In genomic region chr6:23936414-23936813, GRCm38 (mm10) we compare ENCODE assay signal across 37 mouse cellular contexts. TPM values are rescaled to one million over a fixed set of nuclear protein-coding genes. Genes with fewer than 3 reads are reported as not detected.
A peak's percentile ranks its signal among the peaks of the same experiment; 100 is the strongest.
DNase-seq lines count a peak whose midpoint lies in the region; ATAC-seq and TF ChIP-seq lines count a peak whose summit lies in the region.
"Had no signal": no experiment of that assay in that cellular context is flagged by ENCODE, and none has a peak within 500 bp of the region (broad histone marks: within the 10 kb centered on the region; RNA-seq: fewer than 3 reads in every experiment).

No protein-coding gene starts in this region.

- TF ChIP-seq CTCF in forebrain, postnatal 0 days (IDR thresholded peaks at IDR 0.05; ENCODE audit: low read depth) = no peak

- no peak for ATAC-seq in forebrain, embryonic 14.5 days
- ATAC-seq in forebrain, postnatal 0 days = no peak
- ATAC-seq in midbrain, embryonic 12.5 days (ENCODE audit: low FRiP score, low read depth) = peak; percentile 65; the same call in 1 of the 2 replicates
- ATAC-seq in activated CD4-positive, CD25-positive, alpha-beta regulatory T cell, adult 4 months = no peak
- ATAC-seq: forebrain, embryonic 13.5 days; intestine, embryonic 15.5 days; Patski had no signal

- WGBS in forebrain, embryonic 14.5 days = 9% methylated on average over 4 of the region's 4 CpGs
- WGBS in forebrain, postnatal 0 days = 21% methylated on average over 4 of the region's 4 CpGs
- 28% methylated on average over 4 of the region's 4 CpGs for WGBS in midbrain, embryonic 12.5 days
- 23% methylated on average over 4 of the region's 4 CpGs for WGBS in midbrain, embryonic 10.5 days

- no peak overlapping the region for H3K9ac ChIP-seq in forebrain, embryonic 14.5 days (ENCODE audit: low read length)
- H3K9ac ChIP-seq in forebrain, postnatal 0 days = no peak overlapping the region
- H3K9ac ChIP-seq in midbrain, embryonic 12.5 days (replicated peaks) = no peak overlapping the region
- H3K9ac ChIP-seq: embryonic facial prominence, embryonic 12.5 days; forebrain, embryonic 13.5 days; hindbrain, embryonic 15.5 days; intestine, embryonic 15.5 days; limb, embryonic 12.5 days; liver, embryonic 15.5 days; lung, embryonic 14.5 days; neural tube, embryonic 12.5 days; stomach, embryonic 15.5 days had no signal

- H3K4me1 ChIP-seq in forebrain, embryonic 14.5 days (ENCODE audit: control insufficient read depth, insufficient read depth, low read length) = peaks cover 8% of the 10 kb centered on the region; the same call in 1 of the 2 replicates
- no peaks in the 10 kb centered on the region for H3K4me1 ChIP-seq in forebrain, postnatal 0 days (ENCODE audit: insufficient read depth)
- peaks cover 6% of the 10 kb centered on the region; the same call in 1 of the 2 replicates for H3K4me1 ChIP-seq in midbrain, embryonic 12.5 days
- peaks cover 10% of the 10 kb centered on the region for H3K4me1 ChIP-seq in midbrain, embryonic 10.5 days
- H3K4me1 ChIP-seq: embryonic facial prominence, embryonic 12.5 days; hindbrain, embryonic 15.5 days; intestine, embryonic 15.5 days; liver, embryonic 15.5 days; neural tube, embryonic 12.5 days; stomach, embryonic 15.5 days had no signal

- H3K9me3 ChIP-seq in forebrain, embryonic 14.5 days (replicated peaks; ENCODE audit: control insufficient read depth, low read length) = no peaks in the 10 kb centered on the region
- no peaks in the 10 kb centered on the region for H3K9me3 ChIP-seq in forebrain, postnatal 0 days (ENCODE audit: low read length)
- no peaks in the 10 kb centered on the region for H3K9me3 ChIP-seq in midbrain, embryonic 12.5 days
- no peaks in the 10 kb centered on the region for H3K9me3 ChIP-seq in midbrain, embryonic 10.5 days (replicated peaks)
- H3K9me3 ChIP-seq: embryonic facial prominence, embryonic 12.5 days; forebrain, embryonic 13.5 days; hindbrain, embryonic 15.5 days; intestine, embryonic 15.5 days; liver, embryonic 15.5 days; neural tube, embryonic 12.5 days; stomach, embryonic 15.5 days had no signal

- H3K36me3 ChIP-seq in forebrain, embryonic 14.5 days (ENCODE audit: control insufficient read depth, insufficient read depth, low read length) = no peaks in the 10 kb centered on the region
- no peaks in the 10 kb centered on the region for H3K36me3 ChIP-seq in forebrain, postnatal 0 days (ENCODE audit: insufficient read depth)
- H3K36me3 ChIP-seq in midbrain, embryonic 12.5 days = no peaks in the 10 kb centered on the region
- H3K36me3 ChIP-seq in midbrain, embryonic 10.5 days = no peaks in the 10 kb centered on the region
- H3K36me3 ChIP-seq: embryonic facial prominence, embryonic 12.5 days; hindbrain, embryonic 15.5 days; intestine, embryonic 15.5 days; limb, embryonic 12.5 days; liver, embryonic 15.5 days; neural tube, embryonic 12.5 days; stomach, embryonic 15.5 days had no signal

- no peak overlapping the region for H3K4me2 ChIP-seq in forebrain, embryonic 14.5 days (ENCODE audit: low read length)
- H3K4me2 ChIP-seq in forebrain, postnatal 0 days (ENCODE audit: low read depth) = no peak overlapping the region
- no peak overlapping the region for H3K4me2 ChIP-seq in midbrain, embryonic 12.5 days (replicated peaks)
- H3K4me2 ChIP-seq: embryonic facial prominence, embryonic 12.5 days; forebrain, embryonic 13.5 days; hindbrain, embryonic 15.5 days; intestine, embryonic 15.5 days; limb, embryonic 12.5 days; liver, embryonic 15.5 days; lung, embryonic 14.5 days; neural tube, embryonic 12.5 days; stomach, embryonic 15.5 days had no signal

- peak; percentile 4 for DNase-seq in embryo, embryonic 10 days (ENCODE audit: low spot score)
- DNase-seq in embryo, embryonic 9.5 days (ENCODE audit: extremely low spot score) = no peak
- peak; percentile 25 for DNase-seq in forebrain, embryonic 14.5 days (ENCODE audit: low spot score)
- DNase-seq in forebrain, postnatal 0 days = no peak
- no peak for DNase-seq in midbrain, embryonic 10.5 days (ENCODE audit: low spot score)
- peak; percentile 86 for DNase-seq in retina, postnatal 1 day
- DNase-seq: adrenal gland, postnatal 14 days; cerebellum, adult 11-12 months; cerebellum, adult 9-11 months; gastrocnemius, adult 2 months; heart, postnatal 14 days; kidney, adult 2 months; kidney, postnatal 36 days; lung, embryonic 14.5 days; lung, postnatal 14 days; right cerebral cortex, postnatal 25 days had no signal

- H3K27me3 ChIP-seq in forebrain, embryonic 14.5 days (replicated peaks; ENCODE audit: control insufficient read depth, insufficient read depth, low read length) = no peaks in the 10 kb centered on the region
- H3K27me3 ChIP-seq in forebrain, postnatal 0 days (ENCODE audit: insufficient read depth, low read length) = no peaks in the 10 kb centered on the region
- no peaks in the 10 kb centered on the region for H3K27me3 ChIP-seq in midbrain, embryonic 12.5 days
- H3K27me3 ChIP-seq in midbrain, embryonic 10.5 days (ENCODE audit: low read depth, poor library complexity, severe bottlenecking) = no peaks in the 10 kb centered on the region
- H3K27me3 ChIP-seq: embryonic facial prominence, embryonic 12.5 days; forebrain, embryonic 13.5 days; hindbrain, embryonic 15.5 days; intestine, embryonic 15.5 days; limb, embryonic 12.5 days; liver, embryonic 15.5 days; neural tube, embryonic 12.5 days; Patski; stomach, embryonic 15.5 days had no signal

- H3K27ac ChIP-seq in forebrain, embryonic 14.5 days (ENCODE audit: low read depth, low read length) = no peak overlapping the region
- no peak overlapping the region for H3K27ac ChIP-seq in forebrain, postnatal 0 days (ENCODE audit: low read depth, low read length)
- H3K27ac ChIP-seq in midbrain, embryonic 12.5 days (replicated peaks) = no peak overlapping the region
- no peak overlapping the region for H3K27ac ChIP-seq in midbrain, embryonic 10.5 days (replicated peaks)
- H3K27ac ChIP-seq: embryonic facial prominence, embryonic 12.5 days; forebrain, embryonic 13.5 days; gastrocnemius, adult 2 months; hindbrain, embryonic 15.5 days; intestine, embryonic 15.5 days; layer of hippocampus, adult 2 months; left cerebral cortex, adult 2 months; limb, embryonic 12.5 days; liver, embryonic 15.5 days; neural tube, embryonic 12.5 days; stomach, embryonic 15.5 days had no signal

- H3K4me3 ChIP-seq in forebrain, embryonic 14.5 days (ENCODE audit: low read depth, low read length) = no peak overlapping the region
- H3K4me3 ChIP-seq in forebrain, postnatal 0 days (ENCODE audit: low read depth, low read length) = no peak overlapping the region
- H3K4me3 ChIP-seq in midbrain, embryonic 12.5 days = no peak overlapping the region
- no peak overlapping the region for H3K4me3 ChIP-seq in midbrain, embryonic 10.5 days
- H3K4me3 ChIP-seq: embryonic facial prominence, embryonic 12.5 days; forebrain, embryonic 13.5 days; gastrocnemius, adult 2 months; hindbrain, embryonic 15.5 days; intestine, embryonic 15.5 days; layer of hippocampus, adult 2 months; left cerebral cortex, adult 2 months; limb, embryonic 12.5 days; liver, embryonic 15.5 days; myocyte; neural tube, embryonic 12.5 days; stomach, embryonic 15.5 days had no signal

RNA-seq across cellular contexts. Expression of gene Tas2r118, which starts 33.4 kb away (rescaled TPM):
- not detected in 2 replicates for polyA plus RNA-seq in forebrain, embryonic 14.5 days (2014; fragmentation: Nextera tagmentation; extraction: Ambion mirVana)
- not detected in 2 replicates for total RNA-seq in forebrain, postnatal 0 days (2014; rRNA removed)
- not detected in 2 replicates for polyA plus RNA-seq in forebrain, postnatal 0 days (2015; fragmentation: Nextera tagmentation; extraction: Ambion mirVana)
- polyA plus RNA-seq in midbrain, embryonic 12.5 days (2016; fragmentation: Nextera tagmentation; extraction: Ambion mirVana) = not detected in 2 replicates
- polyA plus RNA-seq in midbrain, embryonic 10.5 days (2016; fragmentation: Nextera tagmentation; extraction: Ambion mirVana) = not detected in 2 replicates
- not detected for polyA plus RNA-seq in activated CD4-positive, CD25-positive, alpha-beta regulatory T cell, adult 4 months (2017; shearing (Covaris generic))
- total RNA-seq: adrenal gland, postnatal 14 days; gastrocnemius, adult 2 months; gastrocnemius, postnatal 4 days; heart, postnatal 14 days; layer of hippocampus, adult 2 months; layer of hippocampus, postnatal 14 days; left cerebral cortex, adult 2 months; left cerebral cortex, postnatal 25 days; liver, adult 2 months; MEL had no signal
- polyA plus RNA-seq: embryonic facial prominence, embryonic 12.5 days; forebrain, embryonic 13.5 days; heart, embryonic 14.5 days; hindbrain, embryonic 15.5 days; intestine, embryonic 15.5 days; kidney, adult 2 months; kidney, embryonic 16.5 days; limb, embryonic 12.5 days; liver, adult 2 months; liver, embryonic 15.5 days; lung, embryonic 14.5 days; myocyte; neural tube, embryonic 12.5 days; Patski; stomach, embryonic 15.5 days had no signal

Comparison
In these comparisons a context has a peak if more than half of its experiments do, and no peak if none do; other contexts are left out.
1. DNase-seq: peak in embryo, embryonic 10 days (single experiment), forebrain, embryonic 14.5 days (single experiment) and retina, postnatal 1 day (single experiment); none in embryo, embryonic 9.5 days (single experiment), forebrain, postnatal 0 days (single experiment) and midbrain, embryonic 10.5 days (single experiment).